Mouse (Mus musculus) forebrain, postnatal 0 days (tissue): ENCODE results near the gene Gal3st4. TPM values are rescaled to one million over a fixed set of nuclear protein-coding genes. Genes with fewer than 3 reads are reported as not detected.

Source experiments
- ATAC-seq: fragments of 200-750 bp; cut with Nextera tagmentation; 2 replicates; pipeline ENCODE4 v1.8.0; 2017; ENCODE audit warnings: mild to moderate bottlenecking, moderate library complexity
- DNase-seq: peaks from one replicate; pipeline ENCODE4 v3.0.0-alpha.2; 2015
- H3K27ac ChIP-seq: fragments of 300-500 bp; sonication (generic); 2 replicates; pipeline ENCODE4 v1.5.1; 2014; ENCODE audit warnings: low read depth, mild to moderate bottlenecking, antibody characterized with exemption, low read length, moderate library complexity, mixed read lengths
- H3K27me3 ChIP-seq: fragments of 300-500 bp; sonication (generic); 2 replicates; pipeline ENCODE4 v1.6.1; 2014; ENCODE audit warnings: mild to moderate bottlenecking, low read length, mixed read lengths; ENCODE audit not compliant: insufficient read depth
- H3K36me3 ChIP-seq: fragments of 300-500 bp; sonication (generic); 2 replicates; pipeline ENCODE4 v1.6.1; 2014; ENCODE audit warnings: mild to moderate bottlenecking, moderate library complexity; ENCODE audit not compliant: insufficient read depth
- H3K4me1 ChIP-seq: fragments of 300-500 bp; sonication (generic); 2 replicates; pipeline ENCODE4 v1.6.1; 2014; ENCODE audit warnings: antibody characterized with exemption; ENCODE audit not compliant: insufficient read depth
- H3K4me2 ChIP-seq: fragments of 300-500 bp; sonication (generic); 2 replicates; pipeline ENCODE4 v1.6.1; 2014; ENCODE audit warnings: low read depth, mild to moderate bottlenecking, moderate library complexity
- H3K4me3 ChIP-seq: fragments of 300-500 bp; sonication (generic); 2 replicates; pipeline ENCODE4 v1.5.1; 2014; ENCODE audit warnings: low read depth, low read length, mixed read lengths
- H3K9ac ChIP-seq: fragments of 300-500 bp; sonication (generic); 2 replicates; pipeline ENCODE4 v1.6.1; 2014; ENCODE audit warnings: mild to moderate bottlenecking
- H3K9me3 ChIP-seq: fragments of 300-500 bp; sonication (generic); 2 replicates; pipeline ENCODE4 v1.6.1; 2016; ENCODE audit warnings: low read length
- CTCF ChIP-seq: sonication (generic); IDR thresholded peaks from 2 replicates; pipeline ENCODE4 v1.5.1; 2016; ENCODE audit warnings: antibody characterized with exemption, control low read depth, low read depth
- WGBS: fragments of 180-500 bp; shearing (Covaris S2); extraction: QIAGEN DNeasy Blood & Tissue Kit; methylation state at CpG from one replicate; pipeline ENCODE4 v1.1.7; 2014; 5-methylcytosine and 5-hydroxymethylcytosine counted together
- polyA plus RNA-seq: library from polyadenylated mRNA; unstranded; fragments of >200 nt; fragmentation: Nextera tagmentation; extraction: Ambion mirVana; gene quantifications from 2 replicates; pipeline ENCODE4 v1.2.1, GENCODE M21; 2015
- total RNA-seq: library from RNA; depleted of rRNA; stranded (reverse); fragments of >200 nt; gene quantifications from 2 replicates; pipeline ENCODE4 v1.2.3, GENCODE M21; 2014

Gal3st4 gene
- total and polyA plus RNA-seq, 2 experiments from 2014 or later: 0.57 to 1.5 TPM

DNA sequence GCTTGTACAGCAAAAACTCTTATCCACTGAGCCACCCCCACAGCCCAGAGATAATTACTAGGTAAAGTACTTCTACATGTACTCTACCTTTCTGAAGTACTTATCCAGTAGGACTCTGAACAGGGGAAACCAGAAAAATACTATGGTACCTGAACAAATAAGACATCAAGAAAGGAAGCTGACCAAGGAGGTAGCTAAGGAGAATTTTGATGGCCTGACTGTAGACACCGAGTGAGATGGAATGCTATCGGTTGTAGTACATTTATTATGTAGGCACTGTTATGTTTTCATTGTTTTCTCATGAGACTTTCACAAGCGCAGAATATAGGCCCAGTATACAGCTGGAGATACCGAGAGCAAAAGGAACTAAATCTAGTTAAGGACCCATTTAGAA is 15.1 kb downstream of the Gal3st4 start:
- Histone ChIP-seq H3K9ac (no peak overlapping the region), H3K9me3 (no peaks in the 10 kb centered on the region)

DNA sequence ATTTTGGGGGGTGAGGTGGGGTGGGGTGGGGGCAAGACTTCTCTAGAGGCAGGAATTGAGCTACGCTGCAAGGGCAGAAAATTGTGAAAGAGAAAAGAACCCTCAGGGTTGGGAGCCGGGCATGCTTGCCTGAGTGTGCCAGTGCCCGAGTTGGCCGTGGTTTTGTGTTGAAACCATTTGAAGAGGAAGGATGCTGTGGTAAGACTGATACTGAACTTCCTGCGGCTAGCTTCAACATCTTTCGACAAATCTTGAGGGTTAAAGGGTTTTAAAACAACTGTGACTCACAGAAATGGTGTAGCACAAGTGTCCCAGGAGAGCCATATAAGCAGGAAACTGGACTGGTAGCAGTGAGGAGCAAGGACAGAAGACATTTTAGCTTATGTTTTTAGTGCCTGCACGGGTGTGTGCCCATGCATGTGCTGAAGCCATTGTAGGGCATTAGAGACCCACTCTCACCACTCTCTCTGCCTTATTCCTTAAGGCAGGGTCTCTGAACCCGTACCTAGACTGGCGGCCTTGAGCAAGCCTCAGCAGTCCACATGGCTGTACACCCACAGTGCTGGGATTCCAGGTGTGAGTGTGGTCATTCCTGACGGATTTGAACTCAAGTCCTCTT is 15.6 kb downstream of the Gal3st4 start:
- ATAC-seq (no peak), DNase-seq (no peak)
- TF ChIP-seq CTCF: no peak
- no peak overlapping the region for H3K4me3 ChIP-seq
- H3K9me3 ChIP-seq: no peaks in the 10 kb centered on the region
- no peaks in the 10 kb centered on the region for H3K27me3 ChIP-seq
- H3K9ac ChIP-seq: no peak overlapping the region
- 91% methylated on average over 10 of the region's 10 CpGs for WGBS
- H3K4me1 ChIP-seq: peaks cover 5% of the 10 kb centered on the region
- H3K4me2 ChIP-seq: no peak overlapping the region
- H3K36me3 ChIP-seq: peaks cover 38% of the 10 kb centered on the region
- H3K27ac ChIP-seq: no peak overlapping the region

More for the DNA sequence above, 15.1 kb downstream of the Gal3st4 start:
- no peaks in the 10 kb centered on the region for H3K27me3 ChIP-seq
- H3K36me3 ChIP-seq: peaks cover 40% of the 10 kb centered on the region
- no peak overlapping the region for H3K27ac ChIP-seq
- no peak for TF ChIP-seq CTCF
- H3K4me3 ChIP-seq: no peak overlapping the region
- H3K4me1 ChIP-seq: peaks cover 6% of the 10 kb centered on the region
- WGBS: 95% methylated on average over 4 of the region's 4 CpGs
- ATAC-seq: no peak
- no peak overlapping the region for H3K4me2 ChIP-seq
- no peak for DNase-seq

GRCm38 (mm10) chr5:138256094-138256467 is 16.6 kb downstream of the Gal3st4 start:
- Histone ChIP-seq H3K4me3 (peak overlapping the region; percentile 69), H3K36me3 (peaks cover 28% of the 10 kb centered on the region), H3K4me2 (peak overlapping the region; percentile 75), H3K27ac (peak overlapping the region; percentile 88), H3K4me1 (peaks cover 5% of the 10 kb centered on the region), H3K9ac (peak overlapping the region; percentile 80), H3K9me3 (no peaks in the 10 kb centered on the region), H3K27me3 (no peaks in the 10 kb centered on the region)
- 15% methylated on average over 7 of the region's 7 CpGs for WGBS
- ATAC-seq (no peak), DNase-seq (no peak)
- no peak for TF ChIP-seq CTCF

DNA sequence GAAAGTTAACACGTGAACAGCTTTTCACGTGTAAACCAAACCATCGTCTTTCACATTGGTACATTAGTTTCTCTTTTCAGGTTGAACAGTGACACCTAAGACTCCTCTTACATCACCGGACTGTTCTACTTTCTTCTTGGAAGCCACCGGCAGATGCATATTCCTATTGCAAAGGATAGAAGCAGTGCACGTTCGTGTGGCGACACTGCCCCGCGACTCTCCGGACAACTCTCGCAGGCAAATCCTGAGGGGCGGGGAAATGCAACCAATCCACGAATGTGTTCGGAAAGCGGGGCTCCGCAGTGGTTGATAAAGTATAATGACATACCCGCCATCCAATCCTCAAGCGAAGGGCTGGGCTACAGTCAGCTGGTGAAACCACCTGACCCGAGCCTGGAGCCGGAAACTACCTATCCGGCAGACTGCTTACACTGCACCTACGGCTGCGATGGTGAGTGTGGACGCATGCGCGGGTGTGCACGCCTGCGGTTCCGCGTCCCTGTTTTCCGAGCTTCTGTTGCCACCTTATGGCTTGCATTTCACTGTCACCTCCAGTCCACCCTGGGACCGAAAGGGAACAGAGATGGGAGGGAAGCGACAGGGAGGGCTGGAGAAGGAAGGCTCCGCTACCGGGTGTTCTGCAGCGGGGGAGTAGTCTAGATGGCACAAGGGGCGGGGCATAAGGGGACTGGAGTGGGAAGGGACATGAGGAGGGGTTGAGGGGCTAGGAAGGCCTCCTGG is 17.1 kb downstream of the Gal3st4 start, which contains the start of gene Lamtor4:
Gene Lamtor4 (plus strand): TSS at position 130 of the 741 bp plus-strand sequence.
- peak within 1 kb of the TSS; percentile 80 for H3K9ac ChIP-seq
- no peaks in the 10 kb centered on the region for H3K27me3 ChIP-seq
- H3K4me1 ChIP-seq: peaks cover 5% of the 10 kb centered on the region
- peak; percentile 51 for TF ChIP-seq CTCF
- ATAC-seq (peak; percentile 100), DNase-seq (peak; percentile 96)
- H3K9me3 ChIP-seq: no peaks in the 10 kb centered on the region
- H3K36me3 ChIP-seq: peaks cover 22% of the 10 kb centered on the region
- H3K27ac ChIP-seq: peak within 1 kb of the TSS; percentile 88
- WGBS: under 1% methylated on average over 38 of the region's 38 CpGs
- peak within 1 kb of the TSS; percentile 69 for H3K4me3 ChIP-seq
- peak within 1 kb of the TSS; percentile 75 for H3K4me2 ChIP-seq

DNA sequence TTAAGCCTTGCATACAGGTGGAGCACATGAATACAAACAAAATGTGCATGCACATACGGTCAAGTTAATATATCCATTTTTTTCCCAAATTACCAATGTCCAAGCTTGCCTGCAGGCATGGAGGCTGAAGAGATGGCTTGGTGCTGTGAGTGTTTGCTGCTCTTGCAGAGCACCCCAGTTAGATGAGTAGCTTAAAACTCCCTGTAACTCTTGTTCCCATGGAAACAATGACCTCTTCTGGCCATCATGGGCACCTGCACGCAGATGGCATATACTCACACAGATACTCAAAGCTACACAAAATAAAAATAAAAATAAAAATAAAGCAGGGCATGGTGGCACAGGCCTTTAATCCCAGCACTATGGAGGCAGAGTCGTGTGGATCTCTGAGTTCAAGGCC is 19.6 kb downstream of the Gal3st4 start:
- no peak for TF ChIP-seq CTCF
- Histone ChIP-seq H3K27me3 (no peaks in the 10 kb centered on the region), H3K9ac (no peak overlapping the region), H3K36me3 (no peaks in the 10 kb centered on the region), H3K4me1 (peaks cover 5% of the 10 kb centered on the region), H3K4me2 (no peak overlapping the region), H3K9me3 (no peaks in the 10 kb centered on the region), H3K27ac (no peak overlapping the region), H3K4me3 (no peak overlapping the region)
- ATAC-seq: no peak
- WGBS: 94% methylated on average over 3 of the region's 3 CpGs
- DNase-seq: no peak

GRCm38 (mm10) chr5:138251144-138251543 is 21.5 kb downstream of the Gal3st4 start:
- ATAC-seq (no peak), DNase-seq (no peak)
- WGBS: 86% methylated on average over 12 of the region's 12 CpGs
- Histone ChIP-seq H3K27me3 (no peaks in the 10 kb centered on the region), H3K9me3 (no peaks in the 10 kb centered on the region), H3K4me3 (no peak overlapping the region), H3K36me3 (no peaks in the 10 kb centered on the region), H3K4me2 (no peak overlapping the region), H3K27ac (no peak overlapping the region), H3K9ac (no peak overlapping the region), H3K4me1 (peaks cover 5% of the 10 kb centered on the region)
- TF ChIP-seq CTCF: no peak

DNA sequence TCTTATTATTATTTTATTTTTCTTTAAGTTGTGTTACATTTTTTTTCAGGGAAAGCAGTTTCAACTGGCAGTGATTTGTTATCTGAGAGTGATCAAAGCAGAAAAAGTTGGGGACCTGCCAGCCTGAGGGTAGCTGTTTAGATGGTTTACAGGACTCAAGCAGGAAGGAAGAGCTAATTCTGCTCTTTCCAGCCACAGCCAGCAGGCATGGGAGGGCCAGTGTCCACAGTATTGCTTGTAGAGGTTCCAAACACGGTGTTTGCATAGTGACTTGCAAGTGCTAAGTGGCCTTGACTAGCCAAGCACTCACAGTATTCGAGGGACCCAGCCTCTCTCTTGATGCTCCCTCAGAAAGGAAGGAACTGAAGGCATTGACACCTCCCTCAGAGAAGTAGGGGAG is 31.1 kb downstream of the Gal3st4 start:
- WGBS: 61% methylated on average over 2 of the region's 2 CpGs
- no peak overlapping the region for H3K9ac ChIP-seq
- H3K4me1 ChIP-seq: no peaks in the 10 kb centered on the region
- TF ChIP-seq CTCF: no peak
- no peak overlapping the region for H3K4me3 ChIP-seq
- DNase-seq (no peak), ATAC-seq (no peak)
- no peaks in the 10 kb centered on the region for H3K27me3 ChIP-seq
- no peaks in the 10 kb centered on the region for H3K36me3 ChIP-seq
- no peak overlapping the region for H3K4me2 ChIP-seq
- no peaks in the 10 kb centered on the region for H3K9me3 ChIP-seq
- H3K27ac ChIP-seq: no peak overlapping the region
